Mouse (Mus musculus) cortical plate, adult 2 months (tissue): ENCODE results near the gene Zfp27.

ENCODE experiments used
- CTCF ChIP-seq: fragments of 200-500 bp; IDR thresholded peaks from 2 replicates; pipeline ENCODE4 v1.5.1; 2011; ENCODE audit warnings: mild to moderate bottlenecking, control low read depth, low read length; ENCODE audit not compliant: insufficient read depth; ENCODE audit errors: extremely low read depth
- POLR2A ChIP-seq: fragments of 200-500 bp; IDR thresholded peaks from 2 replicates; pipeline ENCODE4 v1.6.1; 2011; ENCODE audit warnings: mild to moderate bottlenecking, low read length, control low read depth; ENCODE audit not compliant: insufficient read depth; ENCODE audit errors: extremely low read depth

GRCm38 (mm10) chr7:29907206-29907605 lies 834 bp upstream of the Zfp27 start:
- no peak for TF ChIP-seq POLR2A
- no peak for TF ChIP-seq CTCF
